Mouse (Mus musculus) MEL (cell line): Measurements from ENCODE around the gene Olfr1253. TPM values are rescaled to one million over a fixed set of nuclear protein-coding genes. Genes with fewer than 3 reads are reported as not detected.

Source experiments
- DNase-seq: peaks from one replicate; pipeline ENCODE4 v3.0.0; 2011; ENCODE audit warnings: low read depth, low spot score
- H3K27ac ChIP-seq: 2 replicates; pipeline ENCODE4 v1.5.1; 2012; ENCODE audit warnings: low read depth, mild to moderate bottlenecking, control low read depth, low read length, moderate library complexity; ENCODE audit not compliant: control insufficient read depth
- H3K27me3 ChIP-seq, 2 experiments: fragments of 150-350 bp in 1 of 2; sonication (generic) in 1 of 2; 2 replicates each; pipeline ENCODE4 v1.6.1; 2012; ENCODE audit warnings: low read length in 2 of 2, mild to moderate bottlenecking in 2 of 2, improper control_type of control experiment in 1 of 2, moderate library complexity in 1 of 2; ENCODE audit not compliant: insufficient read depth in 2 of 2, control insufficient read depth in 1 of 2
- H3K36me3 ChIP-seq, 2 experiments: 2 replicates each; pipeline ENCODE4 v1.6.1; 2012 to 2014; ENCODE audit warnings: low read length in 2 of 2, improper control_type of control experiment in 1 of 2, inconsistent platforms in 1 of 2, mild to moderate bottlenecking in 1 of 2; ENCODE audit not compliant: insufficient read depth in 2 of 2, control insufficient read depth in 1 of 2
- H3K4me1 ChIP-seq, 2 experiments: fragments of 150-350 bp in 1 of 2; sonication (generic) in 1 of 2; 2 replicates each; pipeline ENCODE4 v1.6.1; 2012; ENCODE audit warnings: low read length in 2 of 2, improper control_type of control experiment in 1 of 2, mild to moderate bottlenecking in 1 of 2; ENCODE audit not compliant: insufficient read depth in 2 of 2, control insufficient read depth in 1 of 2
- H3K4me3 ChIP-seq, 2 experiments: fragments of 150-350 bp in 1 of 2; sonication (generic) in 1 of 2; 2 replicates each; pipeline ENCODE4 v1.5.1; 2012; ENCODE audit warnings: low read depth in 2 of 2, low read length in 2 of 2, mild to moderate bottlenecking in 2 of 2, moderate library complexity in 2 of 2, control low read depth in 1 of 2, improper control_type of control experiment in 1 of 2; ENCODE audit not compliant: control insufficient read depth in 1 of 2, insufficient read depth in 1 of 2
- H3K79me2 ChIP-seq: 2 replicates; pipeline ENCODE4 v1.6.1; 2012; ENCODE audit warnings: mild to moderate bottlenecking, low read length, moderate library complexity; ENCODE audit not compliant: control insufficient read depth, poor library complexity, insufficient read depth
- H3K9ac ChIP-seq: 2 replicates; pipeline ENCODE4 v1.6.1; 2012; ENCODE audit warnings: low read depth, mild to moderate bottlenecking, control low read depth, low read length, moderate library complexity; ENCODE audit not compliant: control insufficient read depth, poor library complexity, severe bottlenecking
- H3K9me3 ChIP-seq: fragments of 150-350 bp; sonication (generic); replicated peaks from 2 replicates; pipeline ENCODE4 v1.6.1; 2012; ENCODE audit warnings: mild to moderate bottlenecking, low read length, improper control_type of control experiment, moderate library complexity; ENCODE audit not compliant: insufficient read depth
- CHD1 ChIP-seq: IDR thresholded peaks from 2 replicates; pipeline ENCODE4 v1.6.1; 2012; ENCODE audit warnings: low read depth, mild to moderate bottlenecking, inconsistent platforms, low read length, improper control_type of control experiment
- CHD2 ChIP-seq: IDR thresholded peaks from 2 replicates; pipeline ENCODE4 v1.6.1; 2011; ENCODE audit warnings: low read length, improper control_type of control experiment
- E2F4 ChIP-seq: IDR thresholded peaks from 2 replicates; pipeline ENCODE4 v1.6.1; 2011; ENCODE audit warnings: low read depth, low read length, improper control_type of control experiment, borderline replicate concordance
- ETS1 ChIP-seq: IDR thresholded peaks from 2 replicates; pipeline ENCODE4 v1.6.1; 2012; ENCODE audit warnings: low read depth, mild to moderate bottlenecking, inconsistent platforms, low read length, improper control_type of control experiment, moderate library complexity
- HCFC1 ChIP-seq: IDR thresholded peaks from 2 replicates; pipeline ENCODE4 v1.6.1; 2012; ENCODE audit warnings: low read depth, mild to moderate bottlenecking, inconsistent platforms, low read length, improper control_type of control experiment, moderate library complexity
- JUND ChIP-seq: IDR thresholded peaks from 2 replicates; pipeline ENCODE4 v1.6.1; 2011; ENCODE audit warnings: low read depth, mild to moderate bottlenecking, improper control_type of control experiment, low read length
- MXI1 ChIP-seq: IDR thresholded peaks from 2 replicates; pipeline ENCODE4 v1.6.1; 2011; ENCODE audit warnings: mild to moderate bottlenecking, low read depth, low read length, improper control_type of control experiment
- SIN3A ChIP-seq: IDR thresholded peaks from 2 replicates; pipeline ENCODE4 v1.6.1; 2012; ENCODE audit warnings: low read length, improper control_type of control experiment, inconsistent platforms
- SMC3 ChIP-seq: IDR thresholded peaks from 2 replicates; pipeline ENCODE4 v1.6.1; 2011; ENCODE audit warnings: low read depth, low read length, improper control_type of control experiment
- TBP ChIP-seq: IDR thresholded peaks from 2 replicates; pipeline ENCODE4 v1.8.0; 2011; ENCODE audit warnings: low read depth, low read length, improper control_type of control experiment
- TCF12 ChIP-seq: IDR thresholded peaks from 2 replicates; pipeline ENCODE4 v1.6.1; 2014; ENCODE audit warnings: low read depth, mild to moderate bottlenecking, inconsistent platforms, low read length, improper control_type of control experiment, moderate library complexity
- ZNF384 ChIP-seq: IDR thresholded peaks from 2 replicates; pipeline ENCODE4 v1.6.1; 2012; ENCODE audit warnings: low read depth, mild to moderate bottlenecking, inconsistent platforms, low read length, improper control_type of control experiment
- polyA plus RNA-seq, 2 experiments: library from polyadenylated mRNA; stranded (reverse) in 1 of 2; unstranded in 1 of 2; fragments of >175 nt in 1 of 2; fragments of >200 nt in 1 of 2; gene quantifications; 2 replicates each; pipeline versions ENCODE4 v1.2.1 to v1.2.4; 2012; ENCODE audit warnings: low replicate concordance in 2 of 2, low read depth in 1 of 2; ENCODE audit not compliant: insufficient read length in 2 of 2, insufficient read depth in 1 of 2, missing spikeins in 1 of 2
- total RNA-seq: library from RNA; depleted of rRNA; stranded (reverse); fragments of 300-350 nt; gene quantifications from 2 replicates; pipeline ENCODE4 v1.2.3, GENCODE M21; 2012; rRNA removed

Gene Olfr1253
- total and polyA plus RNA-seq, 3 experiments: not detected

DNA sequence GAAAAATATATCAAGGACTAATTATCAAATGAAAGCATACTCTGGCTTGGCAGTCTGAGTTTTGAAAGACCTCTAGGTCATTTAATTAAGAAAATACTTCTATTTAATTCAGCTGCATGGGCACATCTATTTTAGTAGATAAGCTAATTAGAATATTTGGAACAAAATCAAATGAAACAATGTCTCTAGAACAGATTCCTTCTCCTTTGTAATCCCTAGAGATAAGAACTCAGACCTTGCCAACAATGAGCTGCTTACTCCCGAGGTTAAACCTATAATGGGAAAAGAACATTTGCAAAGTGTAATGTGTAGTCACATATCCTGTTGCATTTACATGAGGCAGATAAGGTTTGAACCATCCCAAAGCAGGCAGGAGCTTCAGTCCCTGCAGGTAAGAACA is 32.0 kb downstream of the Olfr1253 start, which contains the start of gene Olfr1252:
Olfr1252 (minus strand) TSS at position 101 of the 400 bp plus-strand sequence.
- TF ChIP-seq TCF12: no peak
- TF ChIP-seq E2F4: no peak
- no peak for TF ChIP-seq MXI1
- TF ChIP-seq SIN3A: no peak
- no peak for TF ChIP-seq SMC3
- no peak for TF ChIP-seq CHD2
- TF ChIP-seq CHD1: no peak
- no peak for TF ChIP-seq TBP
- no peak for TF ChIP-seq HCFC1
- no peak for TF ChIP-seq ZNF384
- TF ChIP-seq JUND: no peak
- no peak for TF ChIP-seq ETS1
- Histone ChIP-seq H3K9me3 (no peaks in the 10 kb centered on the region), H3K4me3 (no peak within 1 kb of the TSS), H3K27me3 (no peaks in the 10 kb centered on the region), H3K27ac (no peak within 1 kb of the TSS), H3K9ac (no peak within 1 kb of the TSS), H3K79me2 (no peaks in the 10 kb centered on the region), H3K36me3 (no peaks in the 10 kb centered on the region), H3K4me1 (no peaks in the 10 kb centered on the region)
- DNase-seq: no peak

Other genes starting within 250 kb of the Olfr1253 start
- not detected in 2 replicates for gene Olfr1243, start 225.6 kb downstream of the Olfr1253 start, total RNA-seq
- not detected for gene Olfr1243, start 225.6 kb downstream of the Olfr1253 start, polyA plus RNA-seq
- gene Olfr1245, start 178.6 kb downstream of the Olfr1253 start, total RNA-seq: not detected in 2 replicates
- gene Olfr1245, start 178.6 kb downstream of the Olfr1253 start, polyA plus RNA-seq: not detected
- gene Olfr1246, start 163.9 kb downstream of the Olfr1253 start, total RNA-seq: not detected in 2 replicates
- not detected for gene Olfr1246, start 163.9 kb downstream of the Olfr1253 start, polyA plus RNA-seq
- not detected in 2 replicates for gene Olfr1247, start 143.0 kb downstream of the Olfr1253 start, total RNA-seq
- gene Olfr1247, start 143.0 kb downstream of the Olfr1253 start, polyA plus RNA-seq: not detected
- gene Olfr1248, start 138.8 kb downstream of the Olfr1253 start, total RNA-seq: not detected in 2 replicates
- gene Olfr1248, start 138.8 kb downstream of the Olfr1253 start, polyA plus RNA-seq: not detected
- gene Olfr1249, start 122.1 kb downstream of the Olfr1253 start, total RNA-seq: not detected in 2 replicates
- not detected for gene Olfr1249, start 122.1 kb downstream of the Olfr1253 start, polyA plus RNA-seq
- not detected in 2 replicates for gene Olfr1250, start 95.6 kb downstream of the Olfr1253 start, total RNA-seq
- gene Olfr1250, start 95.6 kb downstream of the Olfr1253 start, polyA plus RNA-seq: not detected
- gene Olfr1251, start 85.2 kb downstream of the Olfr1253 start, total RNA-seq: not detected in 2 replicates
- gene Olfr1251, start 85.2 kb downstream of the Olfr1253 start, polyA plus RNA-seq: not detected
- not detected in 2 replicates for gene Olfr1252, start 32.1 kb downstream of the Olfr1253 start, total RNA-seq
- gene Olfr1252, start 32.1 kb downstream of the Olfr1253 start, polyA plus RNA-seq: not detected
- gene Olfr1254, start 36.5 kb upstream of the Olfr1253 start, total RNA-seq: not detected in 2 replicates
- gene Olfr1254, start 36.5 kb upstream of the Olfr1253 start, polyA plus RNA-seq: not detected
- gene Olfr1255, start 55.0 kb upstream of the Olfr1253 start, total RNA-seq: not detected in 2 replicates
- not detected for gene Olfr1255, start 55.0 kb upstream of the Olfr1253 start, polyA plus RNA-seq
- not detected in 2 replicates for gene Olfr1256, start 84.5 kb upstream of the Olfr1253 start, total RNA-seq
- gene Olfr1256, start 84.5 kb upstream of the Olfr1253 start, polyA plus RNA-seq: not detected
- gene Olfr48, start 91.1 kb upstream of the Olfr1253 start, total RNA-seq: not detected in 2 replicates
- gene Olfr48, start 91.1 kb upstream of the Olfr1253 start, polyA plus RNA-seq: not detected
- gene Olfr1257, start 121.3 kb upstream of the Olfr1253 start, total RNA-seq: not detected in 2 replicates
- not detected for gene Olfr1257, start 121.3 kb upstream of the Olfr1253 start, polyA plus RNA-seq
- not detected in 2 replicates for gene Olfr1258, start 170.2 kb upstream of the Olfr1253 start, total RNA-seq
- not detected for gene Olfr1258, start 170.2 kb upstream of the Olfr1253 start, polyA plus RNA-seq
- not detected in 2 replicates for gene Olfr1259, start 191.6 kb upstream of the Olfr1253 start, total RNA-seq
- not detected for gene Olfr1259, start 191.6 kb upstream of the Olfr1253 start, polyA plus RNA-seq
- gene Olfr1260, start 217.2 kb upstream of the Olfr1253 start, total RNA-seq: not detected in 2 replicates
- gene Olfr1260, start 217.2 kb upstream of the Olfr1253 start, polyA plus RNA-seq: not detected
- gene Olfr1261, start 234.1 kb upstream of the Olfr1253 start, total RNA-seq: not detected in 2 replicates
- not detected for gene Olfr1261, start 234.1 kb upstream of the Olfr1253 start, polyA plus RNA-seq
- gene Olfr1262, start 243.1 kb upstream of the Olfr1253 start, total RNA-seq: not detected in 2 replicates
- gene Olfr1262, start 243.1 kb upstream of the Olfr1253 start, polyA plus RNA-seq: not detected